Mouse (Mus musculus): ENCODE results near the gene Olfr541. TPM values are rescaled to one million over a fixed set of nuclear protein-coding genes. Genes with fewer than 3 reads are reported as not detected.

The Olfr541 gene
- total and polyA plus RNA-seq, 3 experiments = not detected

DNA sequence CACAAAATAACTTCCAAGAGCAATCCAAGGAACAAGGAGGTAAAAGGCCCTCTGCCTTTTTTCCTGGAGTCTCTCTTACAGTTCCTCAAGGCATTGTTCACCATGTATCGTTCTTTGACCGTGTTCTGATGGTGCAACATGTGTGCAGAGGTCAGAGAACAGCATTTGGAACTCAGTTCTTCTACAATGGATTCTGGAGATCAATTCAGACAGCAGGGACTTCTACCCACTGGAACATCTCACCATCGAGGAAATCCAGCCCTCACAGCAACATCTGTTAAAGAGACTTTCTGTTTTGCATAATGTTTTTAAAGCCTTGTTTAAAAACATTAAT, 51.7 kb downstream of the Olfr541 start:
- no peak overlapping the region for H3K9ac ChIP-seq (ENCODE audit: insufficient read depth, low read depth)
- no peak overlapping the region for H3K27ac ChIP-seq (ENCODE audit: insufficient read depth, low read depth)
- H3K4me1 ChIP-seq (ENCODE audit: control insufficient read depth in 1 of 2, insufficient read depth in 2 of 2) = no peaks in the 10 kb centered on the region
- in situ Hi-C loops (cut with MboI; ENCODE audit: low pct_ligation_motif_present, low pct_unique_long_range_greater_than_20kb, low sequenced_read_pairs) (no loop called here), dilution Hi-C loops (cut with MboI; ENCODE audit: extremely low pct_ligation_motif_present, extremely low pct_unique_long_range_greater_than_20kb, low sequenced_read_pairs) (no loop called here)
- H3K4me2 ChIP-seq (ENCODE audit: insufficient read depth, low read depth, poor library complexity, severe bottlenecking) = no peak overlapping the region
- no peak for TF ChIP-seq CHD1 (IDR thresholded peaks at IDR 0.05; ENCODE audit: low read depth, low read length)
- TF ChIP-seq ETS1 (conservative IDR thresholded peaks at IDR 0.05; ENCODE audit: low read depth, low read length) = no peak
- TF ChIP-seq IRF4 (IDR thresholded peaks at IDR 0.05; ENCODE audit: low read depth, low read length) = no peak
- no peak for TF ChIP-seq ZC3H11A (IDR thresholded peaks at IDR 0.05; ENCODE audit: low read depth, low read length)
- TF ChIP-seq TCF12 (IDR thresholded peaks at IDR 0.05; ENCODE audit: low read depth, low read length) = no peak
- no peak for TF ChIP-seq MYC (IDR thresholded peaks at IDR 0.05; ENCODE audit: low read depth, low read length)
- no peak for TF ChIP-seq ELF1 (IDR thresholded peaks at IDR 0.05; ENCODE audit: low read depth, low read length)
- TF ChIP-seq USF1 (IDR thresholded peaks at IDR 0.05; ENCODE audit: low read depth, low read length) = no peak
- no peak for TF ChIP-seq ZNF384 (IDR thresholded peaks at IDR 0.05; ENCODE audit: low read depth, low read length)
- H3K79me2 ChIP-seq (replicated peaks; ENCODE audit: control insufficient read depth, extremely low read depth, insufficient read depth, poor library complexity, severe bottlenecking) = no peaks in the 10 kb centered on the region
- peaks cover 66% of the 10 kb centered on the region for H3K27me3 ChIP-seq (replicated peaks)
- no peak for DNase-seq (ENCODE audit: extremely low read depth)
- no peaks in the 10 kb centered on the region for H3K9me3 ChIP-seq (replicated peaks; ENCODE audit: low read length)
- H3K36me3 ChIP-seq (replicated peaks in 1 of 2; ENCODE audit: control insufficient read depth in 1 of 2, insufficient read depth in 1 of 2, low read length in 1 of 2) = no peaks in the 10 kb centered on the region
- no peak overlapping the region for H3K4me3 ChIP-seq (replicated peaks in 1 of 3; ENCODE audit: low read depth in 2 of 3, low read length in 2 of 3, poor library complexity in 1 of 3)

DNA sequence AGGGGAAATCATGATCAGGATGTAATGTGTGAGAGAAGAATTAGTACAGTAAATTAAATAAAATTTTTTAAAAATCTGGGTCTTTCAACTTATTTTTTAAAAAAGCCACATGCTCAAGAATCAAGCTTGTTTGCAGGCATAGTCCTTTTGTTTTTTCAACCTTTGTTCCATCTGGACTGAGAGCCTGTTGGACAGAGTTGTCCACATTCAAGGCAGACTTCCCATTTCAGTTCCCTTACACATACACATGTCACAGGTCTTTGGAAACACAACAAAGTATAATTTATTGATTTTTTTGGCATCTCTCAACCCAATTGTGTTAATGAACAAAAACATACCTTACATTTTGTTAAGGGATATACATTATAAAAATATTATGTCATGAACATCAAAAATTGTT, 57.5 kb downstream of the Olfr541 start:
- TF ChIP-seq ZMIZ1 (IDR thresholded peaks at IDR 0.05; ENCODE audit: low read depth, low read length) (no peak), PAX5 (IDR thresholded peaks at IDR 0.05; ENCODE audit: low read length) (no peak), NRF1 (IDR thresholded peaks at IDR 0.05; ENCODE audit: low read depth, low read length) (no peak), EP300 (IDR thresholded peaks at IDR 0.05; ENCODE audit: low read length) (no peak), ZC3H11A (IDR thresholded peaks at IDR 0.05; ENCODE audit: low read depth, low read length) (no peak), NELFE (IDR thresholded peaks at IDR 0.05; ENCODE audit: low read depth, low read length) (no peak), KAT2A (IDR thresholded peaks at IDR 0.05; ENCODE audit: insufficient replicate concordance, low read length) (no peak), RCOR1 (conservative IDR thresholded peaks at IDR 0.05; ENCODE audit: low read depth, low read length) (no peak), ETS1 (conservative IDR thresholded peaks at IDR 0.05; ENCODE audit: low read depth, low read length) (no peak), JUND (conservative IDR thresholded peaks at IDR 0.05; ENCODE audit: low read depth, low read length) (no peak), MAZ (IDR thresholded peaks at IDR 0.05; ENCODE audit: low read depth, low read length) (no peak), POLR2AphosphoS2 (IDR thresholded peaks at IDR 0.05; ENCODE audit: low read depth, low read length) (no peak), TBP (conservative IDR thresholded peaks at IDR 0.05; ENCODE audit: low read depth, low read length) (no peak), BHLHE40 (IDR thresholded peaks at IDR 0.05; ENCODE audit: low read depth, low read length) (no peak), ZNF384 (IDR thresholded peaks at IDR 0.05; ENCODE audit: low read depth, low read length) (no peak)
- Histone ChIP-seq H3K36me3 (replicated peaks in 1 of 2; ENCODE audit: control insufficient read depth in 1 of 2, insufficient read depth in 1 of 2, low read length in 1 of 2) (no peaks in the 10 kb centered on the region), H3K4me1 (ENCODE audit: control insufficient read depth in 1 of 2, insufficient read depth in 2 of 2) (no peaks in the 10 kb centered on the region), H3K27ac (ENCODE audit: insufficient read depth, low read depth) (no peak overlapping the region), H3K79me2 (replicated peaks; ENCODE audit: control insufficient read depth, extremely low read depth, insufficient read depth, poor library complexity, severe bottlenecking) (no peaks in the 10 kb centered on the region), H3K4me2 (ENCODE audit: insufficient read depth, low read depth, poor library complexity, severe bottlenecking) (no peak overlapping the region), H3K4me3 (replicated peaks in 1 of 3; ENCODE audit: low read depth in 2 of 3, low read length in 2 of 3, poor library complexity in 1 of 3) (no peak overlapping the region), H3K9me3 (replicated peaks; ENCODE audit: low read length) (peaks cover 5% of the 10 kb centered on the region), H3K27me3 (replicated peaks) (peaks cover 64% of the 10 kb centered on the region), H3K9ac (ENCODE audit: insufficient read depth, low read depth) (no peak overlapping the region)
- DNase-seq (ENCODE audit: extremely low read depth) = no peak
- in situ Hi-C loops (cut with MboI; ENCODE audit: low pct_ligation_motif_present, low pct_unique_long_range_greater_than_20kb, low sequenced_read_pairs) (no loop called here), dilution Hi-C loops (cut with MboI; ENCODE audit: extremely low pct_ligation_motif_present, extremely low pct_unique_long_range_greater_than_20kb, low sequenced_read_pairs) (no loop called here)

Other genes with a start within 250 kb of the Olfr541 start
Only the 20 nearest of the 23 such genes appear.
- gene Olfr535, start 213.1 kb upstream of the Olfr541 start, total RNA-seq (2012; rRNA removed) = not detected in 2 replicates
- gene Olfr535, start 213.1 kb upstream of the Olfr541 start, total RNA-seq (2014; rRNA removed) = not detected in 2 replicates
- not detected in 2 replicates for gene Olfr535, start 213.1 kb upstream of the Olfr541 start, polyA plus RNA-seq (2012; ENCODE audit: insufficient read length, low read depth)
- not detected in 2 replicates for gene Olfr536, start 189.9 kb upstream of the Olfr541 start, total RNA-seq (2012; rRNA removed)
- gene Olfr536, start 189.9 kb upstream of the Olfr541 start, total RNA-seq (2014; rRNA removed) = not detected in 2 replicates
- gene Olfr536, start 189.9 kb upstream of the Olfr541 start, polyA plus RNA-seq (2012; ENCODE audit: insufficient read length, low read depth) = not detected in 2 replicates
- gene Olfr538, start 129.4 kb upstream of the Olfr541 start, total RNA-seq (2012; rRNA removed) = not detected in 2 replicates
- gene Olfr538, start 129.4 kb upstream of the Olfr541 start, total RNA-seq (2014; rRNA removed) = not detected in 2 replicates
- gene Olfr538, start 129.4 kb upstream of the Olfr541 start, polyA plus RNA-seq (2012; ENCODE audit: insufficient read length, low read depth) = not detected in 2 replicates
- gene Olfr46, start 96.0 kb upstream of the Olfr541 start, total RNA-seq (2012; rRNA removed) = not detected in 2 replicates
- not detected in 2 replicates for gene Olfr46, start 96.0 kb upstream of the Olfr541 start, total RNA-seq (2014; rRNA removed)
- gene Olfr46, start 96.0 kb upstream of the Olfr541 start, polyA plus RNA-seq (2012; ENCODE audit: insufficient read length, low read depth) = not detected in 2 replicates
- not detected in 2 replicates for gene Olfr61, start 68.3 kb upstream of the Olfr541 start, total RNA-seq (2012; rRNA removed)
- not detected in 2 replicates for gene Olfr61, start 68.3 kb upstream of the Olfr541 start, total RNA-seq (2014; rRNA removed)
- gene Olfr61, start 68.3 kb upstream of the Olfr541 start, polyA plus RNA-seq (2012; ENCODE audit: insufficient read length, low read depth) = not detected in 2 replicates
- gene Olfr53, start 50.8 kb upstream of the Olfr541 start, total RNA-seq (2012; rRNA removed) = not detected in 2 replicates
- not detected in 2 replicates for gene Olfr53, start 50.8 kb upstream of the Olfr541 start, total RNA-seq (2014; rRNA removed)
- gene Olfr53, start 50.8 kb upstream of the Olfr541 start, polyA plus RNA-seq (2012; ENCODE audit: insufficient read length, low read depth) = not detected in 2 replicates
- not detected in 2 replicates for gene Olfr539, start 37.3 kb upstream of the Olfr541 start, total RNA-seq (2012; rRNA removed)
- not detected in 2 replicates for gene Olfr539, start 37.3 kb upstream of the Olfr541 start, total RNA-seq (2014; rRNA removed)
- not detected in 2 replicates for gene Olfr539, start 37.3 kb upstream of the Olfr541 start, polyA plus RNA-seq (2012; ENCODE audit: insufficient read length, low read depth)
- gene Olfr45, start 15.3 kb upstream of the Olfr541 start, total RNA-seq (2012; rRNA removed) = not detected in 2 replicates
- gene Olfr45, start 15.3 kb upstream of the Olfr541 start, total RNA-seq (2014; rRNA removed) = not detected in 2 replicates
- gene Olfr45, start 15.3 kb upstream of the Olfr541 start, polyA plus RNA-seq (2012; ENCODE audit: insufficient read length, low read depth) = not detected in 2 replicates
- gene Cyp2e1, start 66.5 kb downstream of the Olfr541 start, total RNA-seq (2012; rRNA removed) = not detected in 2 replicates
- gene Cyp2e1, start 66.5 kb downstream of the Olfr541 start, total RNA-seq (2014; rRNA removed) = not detected in 2 replicates
- gene Cyp2e1, start 66.5 kb downstream of the Olfr541 start, polyA plus RNA-seq (2012; ENCODE audit: insufficient read length, low read depth) = not detected in 2 replicates
- not detected in 2 replicates for gene Syce1, start 90.6 kb downstream of the Olfr541 start, total RNA-seq (2012; rRNA removed)
- not detected in 2 replicates for gene Syce1, start 90.6 kb downstream of the Olfr541 start, total RNA-seq (2014; rRNA removed)
- gene Syce1, start 90.6 kb downstream of the Olfr541 start, polyA plus RNA-seq (2012; ENCODE audit: insufficient read length, low read depth) = not detected in 2 replicates
- gene Zfp941, start 124.9 kb downstream of the Olfr541 start, total RNA-seq (2012; rRNA removed) = 0.29 and 0.34 TPM in 2 replicates
- not detected in 2 replicates for gene Zfp941, start 124.9 kb downstream of the Olfr541 start, total RNA-seq (2014; rRNA removed)
- gene Zfp941, start 124.9 kb downstream of the Olfr541 start, polyA plus RNA-seq (2012; ENCODE audit: insufficient read length, low read depth) = not detected in 2 replicates
- not detected in 2 replicates for gene Urah, start 137.8 kb downstream of the Olfr541 start, total RNA-seq (2012; rRNA removed)
- gene Urah, start 137.8 kb downstream of the Olfr541 start, total RNA-seq (2014; rRNA removed) = not detected in 2 replicates
- not detected in 2 replicates for gene Urah, start 137.8 kb downstream of the Olfr541 start, polyA plus RNA-seq (2012; ENCODE audit: insufficient read length, low read depth)
- not detected in 2 replicates for gene Scgb1c1, start 148.3 kb downstream of the Olfr541 start, total RNA-seq (2012; rRNA removed)
- gene Scgb1c1, start 148.3 kb downstream of the Olfr541 start, total RNA-seq (2014; rRNA removed) = not detected in 2 replicates
- not detected in 2 replicates for gene Scgb1c1, start 148.3 kb downstream of the Olfr541 start, polyA plus RNA-seq (2012; ENCODE audit: insufficient read length, low read depth)
- gene Odf3, start 150.5 kb downstream of the Olfr541 start, total RNA-seq (2012; rRNA removed) = not detected in 2 replicates
- gene Odf3, start 150.5 kb downstream of the Olfr541 start, total RNA-seq (2014; rRNA removed) = not detected in 2 replicates
- gene Odf3, start 150.5 kb downstream of the Olfr541 start, polyA plus RNA-seq (2012; ENCODE audit: insufficient read length, low read depth) = not detected in 2 replicates
- gene Gm45785, start 159.1 kb downstream of the Olfr541 start, total RNA-seq (2012; rRNA removed) = not detected in 2 replicates
- not detected in 2 replicates for gene Gm45785, start 159.1 kb downstream of the Olfr541 start, total RNA-seq (2014; rRNA removed)
- not detected in 2 replicates for gene Gm45785, start 159.1 kb downstream of the Olfr541 start, polyA plus RNA-seq (2012; ENCODE audit: insufficient read length, low read depth)
- gene Ric8a, start 159.7 kb downstream of the Olfr541 start, total RNA-seq (2012; rRNA removed) = 66.5 and 80.9 TPM in 2 replicates
- 53.2 and 54.2 TPM in 2 replicates for gene Ric8a, start 159.7 kb downstream of the Olfr541 start, total RNA-seq (2014; rRNA removed)
- 56.4 and 61.9 TPM in 2 replicates for gene Ric8a, start 159.7 kb downstream of the Olfr541 start, polyA plus RNA-seq (2012; ENCODE audit: insufficient read length, low read depth)
- gene Bet1l, start 160.3 kb downstream of the Olfr541 start, total RNA-seq (2012; rRNA removed) = 13.8 and 16.7 TPM in 2 replicates
- gene Bet1l, start 160.3 kb downstream of the Olfr541 start, total RNA-seq (2014; rRNA removed) = 11.6 and 13.1 TPM in 2 replicates
- 24.3 and 25.1 TPM in 2 replicates for gene Bet1l, start 160.3 kb downstream of the Olfr541 start, polyA plus RNA-seq (2012; ENCODE audit: insufficient read length, low read depth)
- gene Psmd13, start 184.7 kb downstream of the Olfr541 start, total RNA-seq (2012; rRNA removed) = 165 and 189 TPM in 2 replicates
- 166 and 168 TPM in 2 replicates for gene Psmd13, start 184.7 kb downstream of the Olfr541 start, total RNA-seq (2014; rRNA removed)
- gene Psmd13, start 184.7 kb downstream of the Olfr541 start, polyA plus RNA-seq (2012; ENCODE audit: insufficient read length, low read depth) = 185 and 245 TPM in 2 replicates
- 17.8 and 23.7 TPM in 2 replicates for gene Sirt3, start 185.0 kb downstream of the Olfr541 start, total RNA-seq (2012; rRNA removed)
- 14.9 and 16.6 TPM in 2 replicates for gene Sirt3, start 185.0 kb downstream of the Olfr541 start, total RNA-seq (2014; rRNA removed)
- gene Sirt3, start 185.0 kb downstream of the Olfr541 start, polyA plus RNA-seq (2012; ENCODE audit: insufficient read length, low read depth) = 10.3 and 12.6 TPM in 2 replicates
- gene Cox8b, start 203.2 kb downstream of the Olfr541 start, total RNA-seq (2012; rRNA removed) = not detected in 2 replicates
- gene Cox8b, start 203.2 kb downstream of the Olfr541 start, total RNA-seq (2014; rRNA removed) = not detected in 2 replicates
- not detected in 2 replicates for gene Cox8b, start 203.2 kb downstream of the Olfr541 start, polyA plus RNA-seq (2012; ENCODE audit: insufficient read length, low read depth)